Mouse (Mus musculus) hindbrain, embryonic 13.5 days (tissue): ENCODE measurements around the gene Gatad1. TPM values are rescaled to one million over a fixed set of nuclear protein-coding genes. Genes with fewer than 3 reads are reported as not detected.

Experiments
- microRNA-seq: library from miRNA; unstranded; fragments of <30 nt; microRNA quantifications from one replicate; pipeline ENCODE4, GENCODE M21; 2016
- polyA plus RNA-seq: library from polyadenylated mRNA; unstranded; fragments of >200 nt; fragmentation: Nextera tagmentation; extraction: Ambion mirVana; gene quantifications from 2 replicates; pipeline ENCODE4 v1.2.1, GENCODE M21; 2015

The Gatad1 gene
- polyA plus RNA-seq, 1 experiment from 2014 or later, result 63.4 TPM

Small RNA genes within 50 kb of the gene (microRNA-seq; reads per million reads assigned to microRNA genes)
- gene Gm22926 (not detected), gene Gm26238 (not detected)

Other genes with a start within 250 kb of the Gatad1 start
- gene Fam133b, start 113.4 kb downstream of the Gatad1 start, polyA plus RNA-seq, result 29.3 and 32.1 TPM in 2 replicates
- 2.5 and 3.8 TPM in 2 replicates for gene 1700109H08Rik, start 85.6 kb downstream of the Gatad1 start, polyA plus RNA-seq
- 26.9 and 28.7 TPM in 2 replicates for gene Pex1, start 61.1 kb downstream of the Gatad1 start, polyA plus RNA-seq
- gene Rbm48, start 60.6 kb downstream of the Gatad1 start, polyA plus RNA-seq, result 14.9 and 16.1 TPM in 2 replicates
- not detected in 2 replicates for gene Tmbim7, start 6.0 kb downstream of the Gatad1 start, polyA plus RNA-seq
- 18.3 and 19.9 TPM in 2 replicates for gene Ankib1, start 145.7 kb upstream of the Gatad1 start, polyA plus RNA-seq
- 68.4 and 71.8 TPM in 2 replicates for gene Krit1, start 146.0 kb upstream of the Gatad1 start, polyA plus RNA-seq
- 0.14 and 0.17 TPM in 2 replicates for gene Lrrd1, start 188.0 kb upstream of the Gatad1 start, polyA plus RNA-seq
- 7.1 and 7.9 TPM in 2 replicates for gene Mterf1a, start 236.7 kb upstream of the Gatad1 start, polyA plus RNA-seq